Mouse (Mus musculus) frontal cortex, postnatal 14 days (tissue): ENCODE data around the gene Dapp1.
"Not testable (repeated sequence)": the region's sequence is repeated elsewhere in the genome, so short reads cannot be mapped to it uniquely, and the experiment has no call there.

Experiments
- DNase-seq, 2 experiments: peaks; one replicate each; pipeline ENCODE4 v3.0.0; 2022; ENCODE audit warnings: low spot score in 2 of 2

Gene Dapp1

DNA sequence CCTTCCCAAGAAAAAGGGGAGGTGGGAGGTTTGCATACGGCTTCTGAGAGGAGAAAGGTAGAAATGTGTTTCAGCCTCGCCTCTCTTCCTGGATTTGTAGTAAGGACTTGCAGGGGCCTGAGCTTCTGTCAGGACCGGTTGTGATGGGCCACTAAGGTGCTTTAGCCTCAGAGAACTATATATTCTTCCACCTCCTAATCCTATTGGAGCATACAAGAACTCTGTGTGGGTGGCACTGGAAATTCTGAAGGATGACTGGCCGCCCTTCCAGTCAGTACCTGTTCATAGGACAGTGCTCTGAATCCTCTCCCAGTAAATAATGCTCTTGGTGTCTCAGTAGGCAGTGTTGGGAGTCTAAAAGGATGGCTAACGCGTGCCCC lies 62.4 kb downstream of the Dapp1 start:
- no peak for DNase-seq

DNA sequence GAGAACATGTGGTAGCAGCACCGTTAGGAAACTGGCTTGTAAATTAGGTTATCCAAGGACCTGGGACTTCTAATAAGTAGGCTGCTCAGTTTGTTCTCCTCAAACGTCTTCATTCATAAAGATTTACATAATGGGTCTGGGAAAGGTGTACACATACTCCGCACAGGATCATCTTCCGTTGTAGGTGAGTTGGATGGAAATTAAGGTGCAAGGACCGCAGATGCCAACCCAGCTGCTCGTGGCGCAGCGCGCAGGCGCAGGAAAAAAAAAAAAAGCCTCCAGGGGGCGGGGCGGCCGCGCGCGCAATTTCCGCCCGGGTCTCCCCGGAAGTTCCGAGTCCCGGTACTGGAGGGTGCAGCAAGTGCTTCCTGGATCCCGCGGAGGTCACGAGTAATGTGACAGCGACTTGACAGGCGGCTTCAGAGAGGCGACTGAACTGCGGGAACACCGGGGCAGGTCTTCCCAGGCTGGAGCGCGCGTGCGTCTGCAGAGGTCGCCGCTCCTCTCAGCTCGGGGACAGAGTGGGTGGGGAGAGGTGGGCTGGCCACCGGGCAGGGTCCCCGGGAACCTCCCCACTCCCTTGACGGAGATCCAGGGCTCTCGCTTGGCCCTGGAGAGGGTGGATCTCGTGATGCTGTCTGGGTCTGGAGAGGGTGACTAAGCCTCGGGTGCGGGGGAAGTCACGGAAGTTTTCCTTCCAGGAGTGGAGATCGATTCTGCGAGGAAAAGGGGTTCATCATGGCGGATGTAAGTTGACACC lies 63.0 kb downstream of the Dapp1 start, which contains the start of gene Lamtor3:
Gene Lamtor3 (plus strand): TSS at position 335 of the 760 bp plus-strand sequence.
- peak; percentile 78 to 83 for DNase-seq

DNA sequence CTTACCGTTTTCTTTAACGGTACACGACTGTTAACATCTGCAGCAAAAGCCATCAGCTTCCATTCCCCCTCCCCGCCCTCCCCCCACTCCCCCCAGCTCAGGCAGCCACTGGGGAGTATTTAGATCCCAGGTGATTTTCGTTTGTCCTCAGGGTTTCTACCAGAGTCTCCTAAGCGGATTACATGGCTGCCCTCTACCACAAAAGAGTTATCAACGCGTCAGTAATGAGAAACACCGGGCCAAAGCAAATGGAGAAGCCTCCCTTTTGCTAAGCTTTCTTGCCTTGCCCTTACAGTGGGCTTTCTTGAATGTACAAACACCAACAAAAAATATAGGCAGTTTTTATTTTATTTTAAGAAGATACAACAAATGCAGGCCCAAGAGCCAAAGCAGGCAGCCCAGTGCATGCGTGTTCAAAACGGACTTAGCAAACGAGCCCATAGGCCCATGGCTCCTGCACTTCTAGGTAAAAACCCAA lies 63.6 kb downstream of the Dapp1 start:
- no peak for DNase-seq

DNA sequence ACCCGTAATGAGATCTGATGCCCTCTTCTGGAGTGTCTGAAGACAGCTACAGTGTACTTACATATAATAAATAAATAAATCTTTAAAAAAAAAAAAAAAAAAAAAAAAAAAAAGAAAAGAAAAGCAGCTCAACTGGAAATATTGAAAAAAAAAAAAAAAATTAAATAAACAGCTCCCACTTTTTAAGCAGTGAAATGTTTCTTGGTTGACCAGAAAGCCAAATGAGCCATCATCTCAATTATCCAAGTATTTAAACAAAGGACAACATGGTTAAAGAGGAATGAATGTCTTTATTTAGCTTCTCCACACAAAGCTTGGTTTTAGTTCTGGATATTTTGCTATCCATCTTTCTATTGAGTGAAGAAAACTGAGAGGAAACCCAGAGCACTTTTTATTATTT lies 66.8 kb downstream of the Dapp1 start:
- DNase-seq = not testable (repeated sequence)

DNA sequence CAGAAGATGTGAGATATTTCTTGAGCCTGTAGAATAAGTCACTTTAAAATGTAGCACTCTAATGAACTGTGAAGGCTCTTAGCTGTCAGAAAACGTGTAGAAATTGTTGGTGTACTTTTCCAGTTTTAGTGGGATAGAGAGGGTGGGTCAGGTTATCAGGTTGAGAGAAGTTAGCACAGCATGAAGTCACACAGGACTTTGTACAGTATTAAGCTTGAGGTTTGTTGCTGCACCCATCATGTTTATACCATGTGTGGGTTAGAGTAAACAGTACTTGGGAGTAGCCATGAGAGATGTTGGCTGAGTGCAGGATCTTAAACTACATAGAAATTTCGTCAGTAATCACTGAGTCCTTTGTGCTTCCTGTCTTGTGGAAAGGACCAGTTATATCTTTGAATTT lies 68.3 kb downstream of the Dapp1 start:
- DNase-seq = no peak

DNA sequence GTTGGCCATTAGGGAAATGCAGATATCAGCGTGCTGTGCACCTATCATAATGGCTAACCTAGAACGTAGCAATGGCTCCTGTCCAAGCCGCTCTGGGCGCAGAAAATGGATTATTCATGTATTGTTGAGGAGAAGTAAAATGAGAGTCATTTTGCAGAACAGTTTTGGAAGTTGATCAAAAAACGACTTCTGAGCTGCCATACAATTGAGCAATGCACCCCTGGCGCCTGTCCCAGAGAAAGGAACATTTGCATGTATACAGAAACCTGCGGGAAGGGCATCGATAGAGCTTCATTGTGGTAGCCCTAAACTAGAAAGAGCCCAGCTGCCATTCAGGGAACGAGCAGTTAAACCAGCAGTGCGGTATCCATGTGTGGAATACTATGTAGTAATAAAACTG lies 81.2 kb downstream of the Dapp1 start:
- DNase-seq = no peak

DNA sequence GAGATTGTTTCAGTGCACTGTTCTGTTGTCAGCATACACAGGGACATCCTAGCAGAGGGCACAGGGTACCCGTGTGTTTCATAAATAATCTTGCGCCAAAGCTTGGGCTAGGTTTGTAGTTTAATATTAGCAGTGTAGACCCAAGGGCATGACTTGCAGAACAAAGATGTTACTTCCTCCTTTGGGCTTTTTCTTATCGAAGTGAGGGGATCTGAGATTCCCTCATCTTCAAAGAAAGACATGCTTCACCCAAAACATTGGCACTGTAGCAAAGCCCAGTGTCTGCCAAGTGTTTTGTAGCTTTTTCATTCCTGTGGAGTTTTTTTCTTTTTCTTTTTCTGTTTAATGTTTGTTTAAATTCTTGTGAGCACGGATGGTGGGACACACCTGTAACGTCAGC lies 83.7 kb downstream of the Dapp1 start:
- no peak for DNase-seq

DNA sequence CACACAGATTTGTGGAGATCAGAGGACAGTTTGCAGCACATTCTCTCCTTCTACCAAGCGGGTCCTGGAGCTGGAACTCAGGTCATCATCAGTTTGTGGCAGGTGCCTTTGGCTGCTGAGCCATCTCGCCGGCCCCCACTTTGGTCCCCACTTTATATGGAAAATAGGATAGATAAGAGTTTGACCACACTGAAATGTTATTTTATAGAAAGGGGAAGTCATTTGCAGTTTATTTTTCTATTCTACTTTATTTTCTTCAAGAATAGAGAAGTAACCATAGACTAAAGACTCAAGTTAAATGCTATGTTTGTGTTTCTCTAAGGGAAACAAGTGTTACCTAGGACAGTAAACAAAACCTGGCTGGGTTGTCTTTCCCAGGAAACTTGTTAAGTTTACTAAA lies 84.5 kb downstream of the Dapp1 start:
- DNase-seq = no peak

DNA sequence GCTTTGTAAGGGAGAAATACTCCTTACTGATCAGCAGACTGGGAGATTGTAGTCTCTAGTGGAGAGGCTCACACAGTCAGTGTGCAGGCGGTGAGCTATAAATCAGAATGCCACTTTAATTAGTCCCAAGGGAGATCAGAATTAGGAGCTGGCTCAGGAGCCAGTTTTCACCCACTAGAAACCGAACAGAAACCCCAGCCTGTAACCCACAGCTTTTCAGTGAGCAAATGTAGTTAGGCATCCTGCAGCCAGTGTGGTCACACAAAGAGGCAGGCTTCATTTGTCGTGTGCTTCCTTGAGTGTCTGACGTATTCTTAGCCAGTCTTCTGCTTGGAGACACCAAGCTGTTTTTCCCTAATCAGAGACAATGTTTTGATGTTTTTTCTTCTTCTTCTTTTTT lies 85.0 kb downstream of the Dapp1 start:
- no peak for DNase-seq

DNA sequence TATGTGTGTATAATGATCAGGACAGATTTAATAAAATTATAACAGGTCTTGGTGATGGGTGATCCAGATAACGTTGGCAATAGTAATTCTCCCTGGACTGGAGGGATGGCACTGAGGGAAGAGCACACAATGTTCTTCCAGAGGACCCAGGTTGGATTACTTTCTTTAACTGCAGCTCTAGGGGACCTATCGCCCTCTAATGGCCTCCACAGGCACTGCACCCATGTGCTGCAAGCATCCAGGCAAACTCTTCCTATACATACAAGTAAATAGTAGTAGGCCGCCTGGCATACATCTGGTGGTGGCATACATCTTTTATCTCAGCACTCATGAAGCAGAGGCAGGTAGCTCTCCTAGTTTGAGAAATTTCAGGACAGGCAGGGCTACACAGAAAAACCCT lies 86.1 kb downstream of the Dapp1 start:
- DNase-seq = no peak

DNA sequence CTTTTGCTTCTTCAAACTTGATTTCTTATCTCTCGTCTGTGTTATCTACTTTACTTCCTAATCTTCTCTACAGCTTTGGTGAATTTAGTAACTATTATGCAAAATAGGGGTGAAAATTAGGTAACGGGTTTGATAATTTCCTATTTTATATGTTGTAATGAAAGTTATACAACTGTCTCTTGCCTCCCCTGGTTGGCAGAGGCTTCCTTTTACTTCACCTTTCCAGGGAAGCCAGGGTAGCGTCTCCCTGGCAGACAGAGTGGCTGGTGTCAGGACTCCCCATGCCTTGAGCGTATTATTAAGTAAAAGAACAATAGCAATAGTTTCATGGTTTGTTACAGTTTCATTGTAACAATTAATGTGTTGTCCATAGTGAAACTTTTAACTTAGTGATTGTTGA lies 87.6 kb downstream of the Dapp1 start:
- no peak for DNase-seq

DNA sequence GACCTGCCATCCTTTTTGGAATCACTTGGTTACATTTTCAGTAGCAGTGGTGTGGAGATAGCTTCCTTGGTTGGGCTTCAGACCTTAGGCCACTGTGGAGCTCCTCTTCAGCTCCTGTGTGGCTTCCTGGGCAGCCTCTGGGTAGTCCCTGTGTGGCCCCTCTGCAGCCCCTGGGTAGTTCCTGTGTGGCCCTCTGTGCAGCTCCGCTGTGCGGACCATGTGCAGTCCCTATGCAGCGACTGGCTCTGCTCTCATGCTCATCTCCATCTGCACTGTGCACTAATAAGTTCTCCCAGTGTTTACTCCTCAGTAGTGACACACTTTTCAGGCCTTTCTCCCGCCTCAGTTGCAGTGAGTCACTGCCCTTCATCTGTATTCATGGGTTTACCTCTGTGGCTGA lies 89.2 kb downstream of the Dapp1 start:
- DNase-seq = no peak

DNA sequence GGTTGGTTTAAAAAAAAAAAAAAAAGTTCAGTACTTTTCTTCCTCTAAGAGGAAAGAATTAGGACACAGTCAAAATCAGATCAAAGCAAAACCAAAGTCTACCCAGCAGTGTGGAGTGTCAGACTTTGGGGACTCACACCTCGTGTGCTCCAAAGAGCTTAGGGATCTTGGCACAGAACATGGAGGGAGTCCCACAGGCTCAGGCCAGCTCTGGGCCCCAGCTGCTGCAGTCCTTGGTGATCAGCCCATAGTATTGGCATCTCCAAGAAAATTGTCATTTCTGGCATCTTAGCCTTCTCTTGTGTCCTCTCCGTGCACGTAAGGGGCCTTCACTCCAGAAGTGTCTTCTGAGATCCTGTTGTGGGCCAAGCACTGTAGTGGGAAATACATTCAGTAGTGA lies 90.3 kb downstream of the Dapp1 start:
- DNase-seq = no peak

DNA sequence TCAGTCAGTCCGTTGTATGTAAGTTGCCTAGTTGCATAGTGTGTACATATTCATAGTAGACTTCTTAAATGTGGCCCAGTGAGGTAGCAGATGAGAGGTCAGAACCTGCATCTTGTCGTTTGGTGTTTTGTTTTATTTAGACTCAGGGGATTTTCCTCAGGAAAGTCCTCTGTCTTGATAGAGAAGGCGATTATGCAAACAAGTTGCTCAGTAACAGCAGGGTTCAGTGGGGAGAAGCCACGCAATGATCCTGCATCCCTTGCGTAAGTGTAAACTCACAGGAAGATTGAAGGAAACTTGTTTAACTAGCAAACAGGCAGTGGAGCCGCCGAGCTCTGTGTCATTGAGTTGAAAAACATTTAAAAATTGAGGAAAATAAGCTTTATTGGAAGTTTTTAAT lies 93.4 kb downstream of the Dapp1 start:
- DNase-seq = no peak

DNA sequence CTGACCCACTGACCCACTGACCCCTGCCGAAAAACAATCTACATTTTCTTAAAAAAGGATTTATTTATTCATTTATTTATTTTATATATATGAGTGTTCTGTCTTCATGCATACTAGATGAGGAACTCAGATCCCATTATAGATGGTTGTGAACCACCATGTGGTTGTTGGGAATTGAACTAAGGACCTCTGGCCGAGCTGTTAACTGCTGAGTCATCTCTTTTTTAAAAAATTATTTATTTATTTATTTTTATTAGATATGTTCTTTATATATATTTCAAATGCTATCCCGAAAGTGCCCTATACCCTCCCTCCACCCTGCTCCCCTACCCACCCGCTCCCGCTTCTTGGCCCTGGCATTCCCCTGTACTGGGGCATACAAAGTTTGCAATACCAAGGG lies 100.3 kb downstream of the Dapp1 start:
- no peak for DNase-seq
